Mouse (Mus musculus): ENCODE data around the gene Ndc1.
"Not testable (repeated sequence)": the region's sequence is repeated elsewhere in the genome, so short reads cannot be mapped to it uniquely, and the experiment has no call there.

Gene Ndc1

GRCm38 (mm10) chr4:107354543-107354942 is 13.0 kb upstream of the Ndc1 start:
- TF ChIP-seq POU5F1 (IDR thresholded peaks at IDR 0.05; ENCODE audit: borderline replicate concordance, low read length) (no peak), NANOG (IDR thresholded peaks at IDR 0.05; ENCODE audit: borderline replicate concordance, low read length) (no peak), CTCF (conservative IDR thresholded peaks at IDR 0.05; ENCODE audit: low read length) (no peak)
- Histone ChIP-seq H3K4me3 (replicated peaks; ENCODE audit: low read length) (no peak overlapping the region), H3K9me3 (ENCODE audit: low read length) (peaks cover 3% of the 10 kb centered on the region; the same call in 1 of the 2 replicates), H3K27me3 (ENCODE audit: insufficient read depth, low read length) (no peaks in the 10 kb centered on the region), H3K4me1 (replicated peaks; ENCODE audit: low read depth, low read length) (peaks cover 12% of the 10 kb centered on the region), H3K36me3 (ENCODE audit: insufficient read depth, low read length) (peaks cover 12% of the 10 kb centered on the region)

GRCm38 (mm10) chr4:107357172-107357571 is 10.4 kb upstream of the Ndc1 start:
- not testable (repeated sequence) for H3K36me3 ChIP-seq (ENCODE audit: insufficient read depth, low read length); H3K9me3 ChIP-seq (ENCODE audit: low read length); H3K27me3 ChIP-seq (ENCODE audit: insufficient read depth, low read length); H3K4me3 ChIP-seq (replicated peaks; ENCODE audit: low read length)
- H3K4me1 ChIP-seq (replicated peaks; ENCODE audit: low read depth, low read length), result peaks cover 32% of the 10 kb centered on the region

- TF ChIP-seq NANOG (IDR thresholded peaks at IDR 0.05; ENCODE audit: borderline replicate concordance, low read length), result no peak
- no peak for TF ChIP-seq POU5F1 (IDR thresholded peaks at IDR 0.05; ENCODE audit: borderline replicate concordance, low read length)
- TF ChIP-seq CTCF (conservative IDR thresholded peaks at IDR 0.05; ENCODE audit: low read length), result no peak
- Histone ChIP-seq H3K27me3 (ENCODE audit: insufficient read depth, low read length) (no peaks in the 10 kb centered on the region), H3K36me3 (ENCODE audit: insufficient read depth, low read length) (peaks cover 3% of the 10 kb centered on the region), H3K4me3 (replicated peaks; ENCODE audit: low read length) (no peak overlapping the region), H3K4me1 (replicated peaks; ENCODE audit: low read depth, low read length) (peaks cover 45% of the 10 kb centered on the region), H3K9me3 (ENCODE audit: low read length) (peaks cover 3% of the 10 kb centered on the region; the same call in 1 of the 2 replicates)
Measured at GRCm38 (mm10) chr4:107358460-107358859, 9.1 kb upstream of the Ndc1 start.

DNA sequence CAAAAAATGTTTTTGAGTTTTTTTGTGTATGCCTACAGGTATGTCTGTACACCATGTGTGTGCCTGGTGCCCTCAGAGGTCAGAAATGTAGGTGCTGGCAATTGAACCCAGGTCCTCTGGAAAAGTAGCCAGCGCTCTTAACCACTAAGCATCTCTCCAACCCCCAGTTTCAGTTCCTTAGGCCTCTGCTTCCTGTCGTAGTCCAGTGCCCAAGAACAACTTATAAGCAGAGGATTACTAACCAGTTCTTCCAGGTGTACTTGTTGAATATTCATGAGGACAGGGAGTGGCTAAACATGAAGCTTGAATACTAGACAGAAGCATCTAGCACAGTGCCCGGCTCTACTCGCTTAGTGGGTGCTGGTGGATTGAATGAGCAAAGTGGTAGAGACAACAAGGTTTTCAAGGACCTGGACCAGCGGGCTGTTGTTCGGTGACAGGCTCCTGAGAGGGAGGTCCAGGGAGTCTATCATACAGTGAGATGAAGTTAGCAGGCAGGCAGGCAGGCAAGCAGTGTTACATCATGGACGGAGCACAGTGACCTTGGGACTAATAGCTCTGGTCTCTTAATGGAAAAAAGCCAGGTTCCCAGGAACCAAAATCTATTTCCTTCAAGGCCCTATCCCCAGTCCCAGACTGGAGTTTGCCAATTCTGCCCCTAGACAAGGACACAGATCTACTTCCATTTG is 7.0 kb upstream of the Ndc1 start:
- peaks cover 3% of the 10 kb centered on the region; the same call in 1 of the 2 replicates for H3K9me3 ChIP-seq (ENCODE audit: low read length)
- H3K4me3 ChIP-seq (replicated peaks; ENCODE audit: low read length), result no peak overlapping the region
- H3K36me3 ChIP-seq (ENCODE audit: insufficient read depth, low read length), result no peaks in the 10 kb centered on the region; the same call in 1 of the 2 replicates
- peaks cover 62% of the 10 kb centered on the region for H3K4me1 ChIP-seq (replicated peaks; ENCODE audit: low read depth, low read length)
- H3K27me3 ChIP-seq (ENCODE audit: insufficient read depth, low read length), result no peaks in the 10 kb centered on the region
- TF ChIP-seq CTCF (conservative IDR thresholded peaks at IDR 0.05; ENCODE audit: low read length), result no peak
- TF ChIP-seq NANOG (IDR thresholded peaks at IDR 0.05; ENCODE audit: borderline replicate concordance, low read length), result no peak
- TF ChIP-seq POU5F1 (IDR thresholded peaks at IDR 0.05; ENCODE audit: borderline replicate concordance, low read length), result no peak

DNA sequence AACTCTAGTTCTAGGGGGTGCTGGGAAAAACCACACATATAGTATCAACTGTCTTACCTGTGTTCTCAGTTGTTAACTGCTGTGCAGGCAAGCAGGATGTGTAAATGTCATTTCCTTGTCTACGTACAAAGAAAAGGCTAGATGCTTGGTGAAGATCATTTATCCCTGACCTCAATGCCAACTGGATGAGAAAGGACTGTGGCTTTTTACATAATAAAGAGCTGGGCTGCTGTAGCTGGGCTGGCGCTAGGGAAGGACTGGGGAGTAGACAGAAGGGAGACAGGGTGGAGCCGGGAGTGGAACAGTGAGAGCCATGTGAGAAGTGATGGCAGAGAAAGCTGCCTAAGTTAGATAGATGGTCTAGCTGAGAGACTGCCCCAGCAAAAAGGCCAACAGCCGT is 4.8 kb upstream of the Ndc1 start:
- H3K4me3 ChIP-seq (replicated peaks; ENCODE audit: low read length), result peak overlapping the region; percentile 27; the same call in 1 of the 2 replicates
- H3K27me3 ChIP-seq (ENCODE audit: insufficient read depth, low read length), result no peaks in the 10 kb centered on the region
- H3K9me3 ChIP-seq (ENCODE audit: low read length), result peaks cover 3% of the 10 kb centered on the region; the same call in 1 of the 2 replicates
- H3K36me3 ChIP-seq (ENCODE audit: insufficient read depth, low read length), result no peaks in the 10 kb centered on the region; the same call in 1 of the 2 replicates
- no peak for TF ChIP-seq NANOG (IDR thresholded peaks at IDR 0.05; ENCODE audit: borderline replicate concordance, low read length)
- peak; percentile 76; the same call in 1 of the 2 replicates for TF ChIP-seq POU5F1 (IDR thresholded peaks at IDR 0.05; ENCODE audit: borderline replicate concordance, low read length)
- TF ChIP-seq CTCF (conservative IDR thresholded peaks at IDR 0.05; ENCODE audit: low read length), result no peak
- H3K4me1 ChIP-seq (replicated peaks; ENCODE audit: low read depth, low read length), result peaks cover 65% of the 10 kb centered on the region

DNA sequence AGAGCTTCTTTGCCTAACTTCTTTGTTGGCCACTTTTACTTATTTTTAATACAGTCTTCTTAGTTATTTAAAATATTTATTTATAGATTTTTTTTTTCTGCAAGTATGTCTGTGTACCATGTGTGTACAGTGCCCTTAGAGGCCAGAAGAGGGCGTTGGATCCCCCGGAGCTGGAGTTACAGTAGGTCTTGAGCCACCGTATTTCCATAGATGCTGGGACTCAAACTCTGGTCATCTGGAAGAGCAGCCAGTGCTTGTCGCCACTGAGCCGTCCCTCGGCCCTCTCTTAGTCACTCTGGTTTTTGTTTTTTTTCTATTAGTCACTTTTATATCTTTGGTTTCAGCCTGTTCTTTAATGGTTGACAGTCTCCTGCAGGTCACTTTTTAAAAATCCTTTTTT is 4.0 kb upstream of the Ndc1 start:
- H3K4me3 ChIP-seq (replicated peaks; ENCODE audit: low read length), result no peak overlapping the region
- no peaks in the 10 kb centered on the region for H3K27me3 ChIP-seq (ENCODE audit: insufficient read depth, low read length)
- no peaks in the 10 kb centered on the region for H3K36me3 ChIP-seq (ENCODE audit: insufficient read depth, low read length)
- TF ChIP-seq NANOG (IDR thresholded peaks at IDR 0.05; ENCODE audit: borderline replicate concordance, low read length), result no peak
- TF ChIP-seq CTCF (conservative IDR thresholded peaks at IDR 0.05; ENCODE audit: low read length), result peak; percentile 61
- peaks cover 66% of the 10 kb centered on the region for H3K4me1 ChIP-seq (replicated peaks; ENCODE audit: low read depth, low read length)
- peaks cover 1% of the 10 kb centered on the region; the same call in 1 of the 2 replicates for H3K9me3 ChIP-seq (ENCODE audit: low read length)

DNA sequence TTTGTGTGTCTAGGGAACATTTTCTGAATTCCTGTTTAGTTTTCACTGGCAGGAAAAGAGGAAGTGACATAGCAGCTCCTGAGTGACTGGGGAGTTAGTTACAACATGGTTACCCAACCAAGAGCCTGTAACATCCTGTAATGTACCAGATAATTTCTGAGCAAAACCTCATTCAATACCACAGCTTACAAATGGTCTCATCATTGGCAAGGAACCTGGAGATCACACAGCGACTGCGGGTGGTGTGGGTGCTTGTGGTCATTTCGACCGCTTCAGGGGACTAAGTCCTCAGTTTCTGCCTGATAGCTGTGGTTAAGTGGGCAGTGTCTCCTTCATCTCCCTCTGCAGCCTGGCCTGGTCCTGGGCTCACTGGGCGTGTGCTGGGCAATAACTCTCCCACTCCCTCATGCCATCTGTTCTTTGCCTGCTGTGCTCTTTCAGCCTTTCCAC is 3.4 kb upstream of the Ndc1 start:
- no peak for TF ChIP-seq POU5F1 (IDR thresholded peaks at IDR 0.05; ENCODE audit: borderline replicate concordance, low read length)
- no peak for TF ChIP-seq CTCF (conservative IDR thresholded peaks at IDR 0.05; ENCODE audit: low read length)
- TF ChIP-seq NANOG (IDR thresholded peaks at IDR 0.05; ENCODE audit: borderline replicate concordance, low read length), result no peak
- Histone ChIP-seq H3K36me3 (ENCODE audit: insufficient read depth, low read length) (peaks cover 5% of the 10 kb centered on the region), H3K27me3 (ENCODE audit: insufficient read depth, low read length) (no peaks in the 10 kb centered on the region), H3K9me3 (ENCODE audit: low read length) (no peaks in the 10 kb centered on the region), H3K4me3 (replicated peaks; ENCODE audit: low read length) (no peak overlapping the region), H3K4me1 (replicated peaks; ENCODE audit: low read depth, low read length) (peaks cover 73% of the 10 kb centered on the region)

DNA sequence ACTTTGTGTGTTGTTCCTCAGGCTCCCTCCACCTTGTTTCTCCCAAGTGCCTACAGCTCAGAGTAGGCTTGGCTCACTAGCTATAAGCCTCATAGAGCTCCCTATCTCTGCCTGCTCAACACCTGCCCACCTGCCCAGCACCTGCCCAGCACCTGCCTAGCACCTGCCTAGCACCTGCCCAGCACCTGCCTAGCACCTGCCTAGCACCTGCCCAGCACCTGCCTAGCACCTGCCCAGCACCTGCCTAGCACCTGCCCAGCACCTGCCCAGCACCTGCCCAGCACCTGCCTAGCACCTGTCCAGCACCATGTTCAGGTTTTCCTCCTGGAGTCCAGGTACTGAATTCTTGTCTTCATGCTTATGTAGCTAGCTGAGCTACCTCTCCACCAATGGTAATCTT is 1.2 kb upstream of the Ndc1 start:
- Histone ChIP-seq H3K4me1 (replicated peaks; ENCODE audit: low read depth, low read length) (peaks cover 63% of the 10 kb centered on the region), H3K36me3 (ENCODE audit: insufficient read depth, low read length) (peaks cover 26% of the 10 kb centered on the region)
- H3K4me3 ChIP-seq (replicated peaks; ENCODE audit: low read length); H3K27me3 ChIP-seq (ENCODE audit: insufficient read depth, low read length); H3K9me3 ChIP-seq (ENCODE audit: low read length): not testable (repeated sequence)

- TF ChIP-seq POU5F1 (IDR thresholded peaks at IDR 0.05; ENCODE audit: borderline replicate concordance, low read length) (no peak), NANOG (IDR thresholded peaks at IDR 0.05; ENCODE audit: borderline replicate concordance, low read length) (no peak), CTCF (conservative IDR thresholded peaks at IDR 0.05; ENCODE audit: low read length) (no peak)
- Histone ChIP-seq H3K4me3 (replicated peaks; ENCODE audit: low read length) (no peak overlapping the region), H3K9me3 (ENCODE audit: low read length) (no peaks in the 10 kb centered on the region)
Measured at GRCm38 (mm10) chr4:107372304-107372703, 4.7 kb downstream of the Ndc1 start.

More at GRCm38 (mm10) chr4:107372304-107372703, 4.7 kb downstream of the Ndc1 start:
- peaks cover 84% of the 10 kb centered on the region for H3K36me3 ChIP-seq (ENCODE audit: insufficient read depth, low read length)
- H3K4me1 ChIP-seq (replicated peaks; ENCODE audit: low read depth, low read length), result peaks cover 25% of the 10 kb centered on the region
- no peaks in the 10 kb centered on the region for H3K27me3 ChIP-seq (ENCODE audit: insufficient read depth, low read length)
